Mouse (Mus musculus) left cerebral cortex, adult 8-10 months (tissue): Measurements from ENCODE around the gene Plcb2. TPM values are rescaled to one million over a fixed set of nuclear protein-coding genes. Genes with fewer than 3 reads are reported as not detected.

Source experiments
- DNase-seq, 2 experiments: peaks; one replicate each; pipeline ENCODE4 v3.0.0; 2022; ENCODE audit warnings: low spot score in 2 of 2
- total RNA-seq, 4 experiments: library from RNA; stranded (reverse); gene quantifications; 2 replicates each; pipeline ENCODE4 v1.2.4; 2022

Plcb2 gene
- total RNA-seq, 4 experiments from 2014 or later, result 2.9 to 5.7 (median 4.3) TPM

DNA sequence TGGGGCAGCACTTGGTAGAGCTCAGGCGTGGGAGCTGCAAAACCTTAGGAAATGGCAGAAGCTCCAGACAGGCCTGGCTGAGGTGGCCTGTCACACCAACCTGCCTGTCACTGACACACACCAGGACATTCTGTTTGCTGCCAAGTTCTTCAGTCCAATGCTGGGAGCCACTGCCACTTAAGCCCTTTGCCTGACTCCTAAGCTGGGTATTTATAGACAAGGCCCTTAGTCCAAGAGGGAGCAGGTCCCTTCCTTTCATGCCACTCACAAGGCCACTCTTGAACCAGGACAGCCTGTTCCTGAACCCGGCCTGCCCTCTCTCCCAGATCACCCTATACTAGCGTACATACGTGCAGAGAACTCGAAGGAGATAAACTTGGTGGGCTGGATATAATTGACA, 11.6 kb downstream of the Plcb2 start:
- peak in 1 of 2 experiments; percentile 1 for DNase-seq

DNA sequence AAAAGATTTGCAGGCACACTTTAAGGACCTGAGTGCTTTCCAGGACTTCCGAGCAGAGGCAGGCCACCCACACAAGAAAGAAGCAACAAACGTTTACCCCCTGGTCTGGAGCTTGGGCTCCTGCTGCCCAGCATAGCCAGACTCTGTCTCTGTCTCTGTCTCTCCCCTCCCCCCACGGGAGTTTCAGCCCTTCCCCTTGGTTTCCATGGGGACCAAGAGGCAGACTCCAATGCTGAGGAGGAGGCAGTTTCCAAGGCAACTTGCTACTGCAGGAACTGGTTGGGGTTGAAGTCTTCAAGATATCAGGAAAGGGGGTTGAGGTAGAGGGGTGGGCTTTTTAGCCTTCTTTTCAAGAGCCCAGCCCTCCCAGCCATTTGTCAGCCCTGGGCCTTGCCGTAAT, 14.0 kb downstream of the Plcb2 start:
- peak in 1 of 2 experiments; percentile 78 for DNase-seq

DNA sequence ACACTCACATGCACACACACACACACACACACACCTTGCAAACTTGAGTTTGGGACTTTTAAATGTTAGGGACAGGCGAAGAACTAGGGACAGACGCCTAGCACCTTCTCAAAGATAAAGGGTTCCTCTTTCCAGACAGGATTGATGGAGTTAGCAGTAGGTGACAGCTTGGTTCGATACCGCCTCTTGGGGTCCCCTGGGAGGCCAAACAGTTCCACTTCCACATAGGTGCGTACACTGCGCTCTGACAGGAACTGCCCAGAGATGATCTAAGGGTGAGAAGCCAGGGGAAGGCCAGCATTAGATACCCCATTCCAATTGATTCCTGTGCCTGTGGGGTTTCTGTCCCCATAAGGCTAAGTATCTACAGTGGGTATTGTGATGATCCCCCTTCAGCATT, 14.6 kb downstream of the Plcb2 start:
- no peak for DNase-seq

DNA sequence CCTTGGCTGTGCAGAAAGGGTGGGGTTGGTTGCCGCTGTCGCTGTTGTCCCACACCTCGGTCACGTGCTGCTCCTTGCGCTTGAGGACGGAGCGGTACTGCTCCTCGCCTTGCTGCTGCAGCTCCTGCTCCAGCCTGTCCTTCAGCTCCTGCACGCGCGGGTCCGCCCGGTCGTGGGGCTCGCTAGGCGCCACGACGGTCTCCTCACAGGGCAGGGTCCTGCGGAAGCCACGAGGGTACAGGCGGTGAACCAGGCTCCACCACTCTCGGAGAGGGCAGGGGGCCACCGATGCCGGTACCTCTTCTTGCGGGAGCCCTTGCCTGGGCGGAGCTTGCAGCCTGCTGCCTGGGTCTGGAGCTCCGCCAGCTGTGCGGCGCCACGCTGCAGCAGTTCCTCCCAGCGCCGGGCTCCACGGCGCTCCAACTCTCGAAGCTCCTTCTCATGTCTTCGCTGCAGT, 17.2 kb downstream of the Plcb2 start:
- DNase-seq, result no peak

DNA sequence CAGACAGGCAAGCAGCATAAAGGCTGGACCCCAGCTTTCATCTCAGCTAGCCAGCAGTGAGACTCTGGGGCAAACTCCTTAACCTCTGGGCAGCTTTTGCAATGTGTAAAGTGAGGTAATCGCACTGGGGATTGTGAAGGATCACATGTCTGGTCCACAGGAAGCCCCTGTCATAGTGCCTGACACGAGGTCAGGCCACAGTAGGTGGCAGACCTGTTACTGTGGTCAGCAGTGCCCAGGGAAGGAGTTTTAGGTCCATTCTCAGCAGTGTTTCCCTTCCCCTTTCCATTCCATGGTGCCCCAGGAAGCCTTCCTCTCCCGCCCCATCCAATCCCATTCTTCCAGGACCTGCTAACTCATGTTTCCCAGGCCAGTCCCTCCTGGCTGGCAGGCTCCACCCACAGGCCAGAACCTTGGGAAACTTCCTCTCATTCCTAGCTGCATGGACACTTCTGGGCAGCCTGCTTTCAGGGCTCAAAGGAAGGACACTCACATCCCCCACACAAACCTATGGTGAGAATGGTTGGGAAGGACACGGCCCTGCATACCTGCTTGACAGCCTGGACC, 18.5 kb downstream of the Plcb2 start:
- no peak for DNase-seq

DNA sequence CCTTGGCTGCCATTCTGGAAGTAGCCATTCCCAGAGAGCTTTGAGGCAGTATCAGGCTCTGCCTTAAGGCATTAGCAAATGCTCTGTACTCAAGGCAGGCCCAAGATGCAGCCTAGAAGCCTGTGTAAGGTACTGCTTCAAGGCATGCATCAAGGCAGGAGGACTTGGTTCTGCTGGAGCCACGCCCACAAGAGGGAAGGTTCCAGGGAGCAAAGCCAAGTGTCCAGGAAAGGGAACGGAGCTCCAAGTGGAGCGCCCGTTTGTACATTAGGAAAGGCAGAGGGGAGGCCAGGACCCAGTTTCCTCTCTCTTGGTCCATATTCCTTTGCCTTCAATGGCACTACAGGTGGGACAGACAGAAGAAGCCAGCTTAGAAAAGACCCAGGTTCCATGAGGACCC, 19.8 kb downstream of the Plcb2 start:
- no peak for DNase-seq

DNA sequence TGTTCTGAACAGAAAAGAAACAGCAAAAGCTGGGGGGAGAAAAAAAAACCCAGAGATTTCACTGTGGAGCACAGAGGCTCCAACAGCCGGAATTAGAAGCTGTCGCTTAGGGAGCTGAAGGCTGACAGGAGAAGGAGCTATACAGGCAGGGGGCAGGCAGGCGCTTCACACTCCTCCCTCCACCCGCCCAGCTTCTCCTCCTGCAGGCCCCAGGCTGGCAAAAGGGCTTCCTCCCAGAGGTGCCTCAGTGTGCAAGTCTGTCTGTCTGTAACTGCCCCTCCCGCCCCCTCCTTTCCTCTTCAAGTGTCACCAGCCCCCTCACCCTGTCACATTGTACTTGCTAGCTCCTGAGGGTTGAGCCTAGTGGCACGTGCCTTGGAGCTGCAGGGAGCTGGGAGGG, 21.8 kb downstream of the Plcb2 start:
- peak in 1 of 2 experiments; percentile 56 for DNase-seq

DNA sequence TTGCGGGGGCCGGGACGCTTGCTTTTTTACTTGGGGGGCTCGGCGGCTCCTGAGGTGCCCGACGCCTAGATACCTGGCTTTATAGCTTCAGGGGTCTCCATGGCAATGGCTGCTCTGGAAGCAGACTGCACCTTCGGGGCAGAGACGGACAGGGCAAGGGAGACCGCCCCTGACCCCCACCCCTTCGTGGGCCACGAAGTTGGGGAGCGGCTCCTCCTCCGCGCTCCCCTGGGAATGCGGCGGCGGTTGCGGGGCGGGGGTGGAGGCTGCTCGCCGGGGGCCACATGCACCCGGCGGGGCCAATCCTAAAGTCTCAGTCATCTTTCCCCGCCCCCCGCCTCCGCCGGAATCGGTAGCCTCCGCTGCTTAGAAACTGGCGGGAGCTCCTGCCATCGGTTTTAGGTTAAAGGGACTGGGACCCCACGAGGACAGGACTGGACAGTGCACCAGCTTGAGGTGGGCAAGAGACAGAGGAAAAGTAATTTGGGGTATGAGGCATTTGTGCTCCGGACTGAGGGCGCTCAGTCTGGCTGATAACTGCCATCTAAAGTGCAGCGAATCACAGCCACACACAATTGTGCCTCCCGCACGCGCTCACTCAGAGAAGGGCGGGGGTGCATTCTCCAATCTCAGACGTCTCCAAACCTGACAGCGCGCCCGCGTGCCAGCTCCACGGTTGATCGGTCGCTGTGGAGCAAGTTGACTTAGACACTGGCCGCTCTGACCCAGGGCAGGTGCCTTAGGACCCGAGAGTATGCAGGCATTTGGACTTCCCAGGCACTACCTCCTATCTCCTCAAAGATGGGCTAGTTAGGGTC, 24.1 kb downstream of the Plcb2 start, which contains the start of gene Ankrd63:
TSS of gene Ankrd63 (minus strand) at position 51 of the 818 bp plus-strand sequence.
- peak in 1 of 2 experiments; percentile 46 for DNase-seq

DNA sequence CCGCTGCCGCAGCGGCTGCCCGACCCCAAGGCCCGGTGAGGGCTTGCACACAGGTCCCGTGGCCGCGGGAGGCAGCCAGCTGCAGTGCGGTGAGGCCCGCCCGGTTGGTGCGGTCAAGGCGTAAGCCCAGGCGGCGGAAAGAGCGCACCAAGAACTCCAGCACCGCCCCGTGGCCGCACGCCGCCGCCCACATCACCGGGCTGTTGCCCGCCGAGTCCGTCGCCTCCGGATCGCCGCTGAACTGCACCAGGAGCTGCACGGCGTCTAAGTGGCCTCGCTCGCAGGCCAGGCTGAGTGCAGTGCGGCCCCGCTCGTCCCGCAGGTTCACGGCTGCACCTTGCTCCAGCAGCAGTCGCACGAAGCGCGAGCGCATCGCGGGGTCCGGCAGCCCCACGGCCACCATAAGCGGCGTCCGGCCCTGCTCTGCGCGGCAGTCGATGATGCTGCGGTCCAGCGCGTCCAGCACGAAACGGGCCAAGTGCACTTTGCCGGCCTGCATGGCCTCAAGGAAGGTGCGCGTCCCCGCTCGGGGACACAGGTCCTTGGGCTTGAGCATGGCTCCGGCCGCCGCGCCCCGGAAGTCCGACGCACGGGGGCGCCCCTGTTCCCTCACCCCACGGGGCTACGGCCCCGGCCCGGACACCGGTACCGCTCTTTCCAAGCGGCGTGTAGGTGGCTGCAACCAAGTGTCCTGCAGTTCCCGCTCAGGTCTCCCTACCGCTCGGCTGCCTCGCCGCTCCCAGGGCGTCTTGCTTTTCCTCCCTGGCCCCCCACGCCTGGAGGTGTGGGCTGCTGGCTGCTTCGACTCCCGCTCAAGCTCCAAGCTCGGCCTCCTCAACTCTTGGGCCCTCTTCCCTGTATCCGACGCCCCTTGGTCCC, 25.1 kb downstream of the Plcb2 start:
- no peak for DNase-seq

DNA sequence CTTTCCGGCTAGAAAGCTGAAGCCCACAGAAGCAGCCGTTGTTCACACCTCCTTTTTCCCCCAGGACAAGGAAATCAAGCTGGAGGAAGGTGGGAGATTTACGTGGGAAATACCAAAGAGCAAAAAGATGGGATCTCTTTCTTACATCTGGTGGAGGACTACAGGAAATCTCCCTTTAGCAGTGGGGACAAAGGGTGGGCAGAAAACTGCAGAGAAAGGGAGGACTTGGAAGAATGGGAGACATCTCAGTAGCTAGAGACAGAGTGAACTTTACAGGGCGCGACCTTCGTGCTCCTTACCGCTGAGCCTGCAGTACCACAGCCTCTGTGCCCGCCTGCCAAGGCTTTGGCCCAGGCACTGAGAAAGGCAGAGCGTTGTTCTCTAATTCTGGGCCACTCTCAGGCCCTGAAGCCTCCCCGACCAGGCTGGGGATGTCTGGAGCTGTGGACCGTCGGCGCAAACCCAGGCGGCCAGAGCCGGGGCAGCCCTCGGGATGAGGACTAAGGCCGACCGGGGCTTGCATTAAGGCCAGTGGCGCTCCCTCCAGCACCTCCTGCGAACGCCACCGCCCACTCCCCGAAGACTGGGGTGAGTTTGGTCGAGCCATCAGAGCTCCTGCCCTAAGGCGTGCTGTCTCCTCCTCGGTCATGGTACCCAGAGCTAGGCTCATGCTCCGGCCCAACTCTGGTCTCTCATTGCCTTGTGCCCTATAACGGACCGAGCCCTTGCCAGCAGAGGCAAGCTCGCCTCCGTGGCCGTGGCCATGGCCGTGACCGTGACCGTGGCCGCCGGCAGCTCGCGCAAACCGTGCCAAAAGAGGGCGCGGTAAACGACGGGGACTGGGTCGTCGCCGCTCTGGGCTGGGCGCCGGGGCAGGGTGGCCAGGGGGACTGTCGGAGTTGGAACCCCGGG, 26.0 kb downstream of the Plcb2 start:
- DNase-seq, result no peak

DNA sequence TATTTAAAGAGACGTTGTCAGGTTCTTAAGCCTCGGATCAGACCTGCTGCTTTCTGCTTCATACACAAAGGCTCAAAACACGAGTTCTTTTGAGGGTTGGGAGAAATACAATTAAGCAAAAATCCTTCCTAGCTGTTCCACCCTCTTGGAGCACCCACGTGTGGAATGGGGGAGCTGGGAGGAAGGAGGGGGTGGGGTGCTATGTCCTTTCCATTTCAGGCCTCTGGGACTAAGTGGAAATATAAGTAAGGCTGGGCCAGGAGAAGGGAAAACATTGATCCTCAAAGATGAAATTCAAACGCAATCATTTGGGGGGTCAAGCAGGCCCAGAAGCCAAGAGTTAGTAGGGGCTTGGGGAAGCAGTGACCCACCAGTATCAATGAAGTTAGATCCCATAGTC, 27.1 kb downstream of the Plcb2 start:
- no peak for DNase-seq

DNA sequence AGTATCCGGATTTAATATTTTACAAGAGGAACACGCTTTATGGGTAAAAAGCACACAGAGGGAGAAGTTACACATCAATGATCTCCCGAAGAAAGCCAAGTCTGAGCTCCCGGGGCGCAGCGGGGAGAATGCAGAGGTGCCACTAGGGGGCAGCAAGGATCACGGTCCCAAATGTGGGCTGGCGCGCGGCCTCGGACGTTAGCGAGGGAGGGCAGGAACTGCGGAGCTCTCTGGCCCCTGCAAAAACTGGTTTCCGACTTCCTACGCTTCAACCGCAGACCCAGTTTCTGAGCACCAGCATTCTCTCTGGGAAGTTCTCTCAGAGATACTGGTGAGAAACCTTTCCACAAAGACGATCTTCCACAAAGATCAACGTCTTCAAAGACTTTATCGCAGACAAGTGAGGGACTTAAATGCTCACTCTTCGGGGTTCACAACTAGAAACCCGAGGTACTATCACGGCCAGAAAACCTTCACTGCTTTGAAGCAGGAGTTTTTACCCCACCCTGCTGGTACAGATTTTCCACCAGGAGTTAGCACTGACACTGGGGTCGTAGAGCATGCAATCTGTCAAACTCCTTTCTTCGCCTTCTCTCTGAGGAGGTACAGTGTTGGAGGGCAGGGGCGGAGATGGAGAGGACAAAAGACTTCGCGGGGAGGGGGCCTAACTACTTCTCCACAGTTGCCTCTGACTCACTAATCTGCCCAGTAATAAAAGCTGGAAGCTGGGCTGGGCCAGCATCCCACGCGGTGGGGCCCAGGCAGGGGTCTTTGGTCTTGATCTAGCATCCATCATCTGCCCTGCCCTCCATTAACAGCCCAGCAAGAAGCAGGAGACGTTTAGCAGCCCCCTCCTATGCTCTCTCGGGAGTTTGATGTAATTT, 27.8 kb downstream of the Plcb2 start:
- peak in 1 of 2 experiments; percentile 65 for DNase-seq

DNA sequence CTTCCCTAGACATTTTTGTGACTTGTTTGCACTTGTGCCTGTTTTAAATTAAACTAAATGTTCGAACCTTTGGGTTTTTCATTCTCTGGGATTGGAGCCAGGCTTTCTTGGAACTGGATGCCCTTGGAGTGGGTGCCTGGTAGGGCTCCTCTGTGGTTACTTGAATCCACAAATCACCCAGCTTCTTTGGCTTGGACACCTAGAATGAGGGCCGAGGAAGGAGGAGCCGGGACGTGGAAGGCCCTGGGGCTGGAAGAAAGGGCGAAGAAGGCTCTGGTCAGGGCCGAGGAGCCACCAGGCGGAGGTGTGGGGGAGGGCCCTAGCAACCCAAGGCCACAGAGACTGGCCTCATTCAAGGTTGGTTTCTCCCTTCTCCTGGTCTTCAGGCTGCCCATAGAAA, 30.3 kb downstream of the Plcb2 start:
- DNase-seq, result no peak

DNA sequence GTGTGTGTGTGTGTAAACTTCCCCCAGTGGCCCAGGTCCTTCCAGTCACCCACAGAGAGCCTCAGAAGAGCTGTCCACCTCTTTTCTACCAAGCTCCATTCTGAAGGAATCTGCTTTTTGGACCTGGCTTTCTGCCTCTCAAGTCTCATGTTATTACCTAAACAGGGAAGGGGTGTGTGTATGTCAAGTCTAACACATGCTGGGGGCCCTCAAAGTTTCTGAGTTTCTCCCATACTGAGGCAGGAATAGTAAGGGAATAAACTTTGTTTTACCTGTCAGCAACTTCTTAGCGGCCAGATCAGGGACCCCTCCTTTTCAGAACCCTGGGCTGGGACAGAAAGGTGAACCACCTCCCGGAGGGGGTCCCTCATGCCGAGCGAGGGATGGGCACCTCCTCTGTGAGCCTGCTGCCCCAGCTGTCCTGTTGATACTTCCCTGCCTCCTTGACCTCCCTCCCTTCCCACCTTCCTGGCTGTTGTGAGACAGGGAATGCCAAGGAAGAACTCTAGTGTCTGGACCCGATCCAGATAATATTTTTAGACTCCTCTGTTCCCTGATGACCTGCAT, 30.8 kb downstream of the Plcb2 start:
- DNase-seq, result no peak

DNA sequence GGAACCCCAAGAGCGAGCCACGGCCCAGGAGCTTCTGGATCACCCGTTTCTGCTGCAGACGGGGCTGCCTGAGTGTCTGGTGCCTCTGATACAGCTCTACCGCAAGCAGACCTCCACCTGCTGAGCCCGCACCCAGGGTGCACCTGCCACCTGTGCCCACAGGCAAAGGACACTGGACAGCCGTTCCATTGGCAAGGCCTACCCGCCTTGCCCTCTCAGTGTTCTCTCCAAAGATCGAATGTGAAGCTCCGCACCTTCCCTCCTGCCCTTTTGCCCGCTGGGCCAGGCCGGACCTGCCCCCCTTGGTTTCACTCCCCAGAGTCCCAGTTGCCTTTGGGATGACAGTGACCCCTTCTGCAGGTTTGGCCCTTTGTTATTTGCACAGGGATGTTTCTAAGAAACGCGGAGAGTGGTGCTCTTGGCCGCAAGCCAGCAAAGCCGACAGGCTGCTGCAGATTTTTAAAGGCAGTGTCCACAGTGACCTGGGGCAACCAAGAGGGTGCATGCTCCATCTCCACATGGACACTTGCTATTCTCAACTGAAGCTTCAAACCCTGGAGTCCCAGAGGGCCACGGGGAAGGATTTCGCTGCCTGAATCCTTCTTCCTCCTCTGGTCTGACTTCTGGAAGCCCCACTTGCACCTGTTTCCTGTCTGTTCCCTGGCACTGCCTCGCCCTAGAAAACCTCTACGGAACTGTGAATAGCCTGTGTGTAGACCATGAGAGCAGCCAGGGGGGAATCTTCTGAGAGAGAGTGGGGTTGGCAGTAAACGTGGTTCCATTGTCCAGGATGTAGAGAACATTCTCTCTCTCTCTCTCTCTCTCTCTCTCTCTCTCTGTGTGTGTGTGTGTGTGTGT, 31.6 kb downstream of the Plcb2 start:
- no peak for DNase-seq

DNA sequence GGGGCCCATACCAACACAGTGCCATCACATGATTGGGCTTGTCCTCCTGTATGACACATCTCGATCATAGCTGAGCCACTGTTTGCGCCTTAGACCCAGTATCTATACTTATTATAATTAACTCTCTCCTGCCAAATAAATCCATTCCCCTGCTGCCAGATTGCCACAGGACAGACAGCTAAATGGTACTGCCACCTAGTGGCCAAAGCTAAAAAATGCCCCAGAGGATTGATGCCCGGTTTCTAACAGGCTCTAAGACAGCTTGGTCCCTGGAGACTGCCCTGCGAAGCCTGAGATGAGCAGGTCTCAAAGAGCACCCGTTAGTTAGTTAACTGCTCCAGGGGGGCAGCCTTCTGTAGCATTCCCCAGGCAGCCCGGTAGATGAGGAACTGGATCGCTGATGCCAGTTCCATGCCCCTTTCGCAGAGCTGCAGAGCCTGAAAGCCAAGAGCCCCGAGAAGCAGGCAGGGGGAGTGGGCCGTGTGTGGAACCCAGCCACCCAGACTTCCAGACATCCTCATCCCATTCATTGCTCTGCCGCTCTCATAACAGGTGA, 32.5 kb downstream of the Plcb2 start:
- DNase-seq, result no peak

DNA sequence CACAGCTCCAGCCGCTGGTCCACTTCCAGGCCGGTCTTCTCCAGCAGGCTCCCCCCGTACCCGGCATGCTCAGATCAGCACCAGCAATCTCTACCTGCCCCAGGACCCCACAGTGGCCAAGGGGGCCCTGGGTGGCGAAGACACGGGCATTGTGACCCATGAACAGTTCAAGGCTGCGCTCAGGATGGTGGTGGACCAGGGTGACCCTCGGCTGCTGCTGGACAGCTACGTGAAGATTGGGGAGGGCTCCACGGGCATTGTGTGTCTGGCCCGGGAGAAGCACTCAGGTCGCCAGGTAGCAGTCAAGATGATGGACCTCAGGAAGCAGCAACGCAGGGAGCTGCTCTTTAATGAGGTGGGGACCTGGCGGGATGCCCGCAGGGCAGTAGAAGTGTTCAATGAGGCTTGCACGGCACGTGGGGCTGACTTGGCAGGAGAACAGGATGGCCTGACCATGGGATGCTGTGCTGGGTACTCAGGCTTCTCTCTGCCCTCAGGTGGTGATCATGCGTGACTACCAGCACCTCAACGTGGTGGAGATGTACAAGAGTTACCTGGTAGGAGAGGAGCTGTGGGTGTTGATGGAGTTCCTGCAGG, 34.8 kb downstream of the Plcb2 start:
- DNase-seq, result no peak

DNA sequence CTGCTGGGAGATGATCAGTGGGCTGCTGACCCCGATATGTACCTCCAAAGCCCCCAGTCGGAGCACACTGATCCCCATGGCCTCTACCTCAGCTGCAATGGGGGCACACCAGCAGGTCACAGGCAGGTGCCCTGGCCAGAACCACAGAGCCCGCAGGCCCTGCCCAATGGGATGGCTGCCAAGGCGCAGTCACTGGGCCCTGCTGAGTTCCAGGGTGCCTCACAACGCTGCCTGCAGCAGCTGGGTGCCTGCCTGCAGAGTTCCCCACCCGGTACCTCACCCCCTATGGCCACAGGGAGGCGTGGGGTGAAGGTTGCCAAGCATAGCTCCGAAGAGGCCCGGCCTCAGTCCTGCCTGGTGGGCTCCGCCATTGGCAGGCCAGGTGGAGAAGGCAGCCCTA, 38.4 kb downstream of the Plcb2 start:
- DNase-seq, result no peak
